In the genomic region with DNA sequence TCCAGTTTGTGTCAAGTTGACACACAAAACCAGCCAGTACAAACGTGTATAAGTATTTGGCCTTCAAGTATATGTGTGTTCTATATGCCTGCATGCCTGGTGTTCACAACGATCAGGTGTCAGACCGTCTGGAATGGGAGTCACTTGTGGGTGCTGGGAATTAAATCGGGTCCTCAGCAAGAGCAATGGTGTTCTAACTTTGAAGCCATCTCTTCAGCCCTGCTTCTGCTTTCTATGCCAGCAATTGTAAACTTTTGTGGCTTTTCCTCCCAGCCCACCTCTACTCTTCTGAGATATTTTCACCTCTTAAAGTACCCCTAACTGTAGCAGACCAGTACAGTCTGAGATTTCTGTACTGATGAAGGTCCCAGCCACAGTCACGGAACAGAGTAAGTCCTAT, we compare ENCODE assay signal across 10 mouse cellular contexts. TPM values are rescaled to one million over a fixed set of nuclear protein-coding genes. Genes with fewer than 3 reads are reported as not detected.
DNase-seq lines count a peak whose midpoint lies in the region; ATAC-seq and TF ChIP-seq lines count a peak whose summit lies in the region.
"Had no signal": no experiment of that assay in that cellular context is flagged by ENCODE, and none has a peak within 500 bp of the region (broad histone marks: within the 10 kb centered on the region; RNA-seq: fewer than 3 reads in every experiment).

No protein-coding gene starts in this region.

- 55% methylated on average over 5 of the region's 5 CpGs for WGBS in lung, postnatal 0 days
- 66% methylated on average over 5 of the region's 5 CpGs for WGBS in midbrain, embryonic 11.5 days
- 64% methylated on average over 5 of the region's 5 CpGs for WGBS in midbrain, embryonic 14.5 days

- no peak overlapping the region for H3K4me3 ChIP-seq in lung, postnatal 0 days (ENCODE audit: low read depth, low read length)
- no peak overlapping the region for H3K4me3 ChIP-seq in midbrain, embryonic 11.5 days (ENCODE audit: low read depth, low read length)
- no peak overlapping the region for H3K4me3 ChIP-seq in midbrain, embryonic 14.5 days (replicated peaks; ENCODE audit: low read depth, low read length)

- no peak overlapping the region for H3K4me2 ChIP-seq in lung, postnatal 0 days (replicated peaks; ENCODE audit: low read depth, low read length)
- H3K4me2 ChIP-seq in midbrain, embryonic 11.5 days: no peak overlapping the region
- no peak overlapping the region for H3K4me2 ChIP-seq in midbrain, embryonic 14.5 days (ENCODE audit: low read length)

- H3K36me3 ChIP-seq in lung, postnatal 0 days (ENCODE audit: insufficient read depth, low read length): no peaks in the 10 kb centered on the region
- H3K36me3 ChIP-seq in midbrain, embryonic 11.5 days (ENCODE audit: control insufficient read depth, insufficient read depth, low read length): no peaks in the 10 kb centered on the region
- H3K36me3 ChIP-seq in midbrain, embryonic 14.5 days (ENCODE audit: control insufficient read depth, insufficient read depth, low read length): no peaks in the 10 kb centered on the region
- H3K36me3 ChIP-seq: G1E had no signal

- peaks cover 8% of the 10 kb centered on the region for H3K27me3 ChIP-seq in lung, postnatal 0 days (replicated peaks; ENCODE audit: insufficient read depth, low read length)
- H3K27me3 ChIP-seq in midbrain, embryonic 11.5 days (ENCODE audit: control insufficient read depth, insufficient read depth, low read length): peaks cover 38% of the 10 kb centered on the region
- peaks cover 53% of the 10 kb centered on the region for H3K27me3 ChIP-seq in midbrain, embryonic 14.5 days (ENCODE audit: control insufficient read depth, insufficient read depth, low read length)
- H3K27me3 ChIP-seq: CH12.LX, Patski had no signal

- no peak for ATAC-seq in lung, postnatal 0 days
- ATAC-seq in midbrain, embryonic 11.5 days (ENCODE audit: low FRiP score): no peak
- no peak for ATAC-seq in midbrain, embryonic 14.5 days (ENCODE audit: low FRiP score, low TSS enrichment)
- ATAC-seq: Patski had no signal

- H3K9me3 ChIP-seq in lung, postnatal 0 days (ENCODE audit: low read length): no peaks in the 10 kb centered on the region
- no peaks in the 10 kb centered on the region for H3K9me3 ChIP-seq in midbrain, embryonic 11.5 days (ENCODE audit: control insufficient read depth, low read length)
- H3K9me3 ChIP-seq in midbrain, embryonic 14.5 days (ENCODE audit: control insufficient read depth, low read length): no peaks in the 10 kb centered on the region
- H3K9me3 ChIP-seq: G1E had no signal

- H3K9ac ChIP-seq in lung, postnatal 0 days (replicated peaks; ENCODE audit: low read depth): no peak overlapping the region
- no peak overlapping the region for H3K9ac ChIP-seq in midbrain, embryonic 11.5 days (ENCODE audit: low read length)
- H3K9ac ChIP-seq in midbrain, embryonic 14.5 days (replicated peaks; ENCODE audit: low read length): no peak overlapping the region

- peak overlapping the region; percentile 16; the same call in 1 of the 2 replicates for H3K27ac ChIP-seq in lung, postnatal 0 days (ENCODE audit: low read length)
- no peak overlapping the region for H3K27ac ChIP-seq in midbrain, embryonic 11.5 days (ENCODE audit: low read depth, low read length)
- H3K27ac ChIP-seq in midbrain, embryonic 14.5 days (replicated peaks; ENCODE audit: low read depth, low read length): no peak overlapping the region

- H3K4me1 ChIP-seq in lung, postnatal 0 days (ENCODE audit: insufficient read depth, low read depth, low read length): peaks cover 3% of the 10 kb centered on the region; the same call in 1 of the 2 replicates
- H3K4me1 ChIP-seq in midbrain, embryonic 11.5 days (ENCODE audit: control insufficient read depth, insufficient read depth, low read length): peaks cover 17% of the 10 kb centered on the region
- H3K4me1 ChIP-seq in midbrain, embryonic 14.5 days (ENCODE audit: control insufficient read depth, insufficient read depth, low read length): peaks cover 22% of the 10 kb centered on the region

- no peak for TF ChIP-seq EP300 in lung, postnatal 0 days (IDR thresholded peaks at IDR 0.05)

- DNase-seq in heart, adult 11 months: peak; percentile 66
- no peak for DNase-seq in heart, adult 9 months (ENCODE audit: low spot score in 2 of 2)
- no peak for DNase-seq in lung, postnatal 0 days (ENCODE audit: low spot score)
- no peak for DNase-seq in lung, adult 18-20 months
- DNase-seq in midbrain, embryonic 11.5 days (ENCODE audit: low spot score, missing footprints): peak; percentile 83
- DNase-seq in midbrain, embryonic 14.5 days: no peak

- no peak for TF ChIP-seq CTCF in lung, postnatal 0 days (IDR thresholded peaks at IDR 0.05)

RNA-seq across cellular contexts. Expression of a gene that starts 3.4 kb away (rescaled TPM):
- polyA plus RNA-seq in lung, postnatal 0 days (2015; fragmentation: Nextera tagmentation; extraction: Ambion mirVana): 38.4 and 38.6 TPM in 2 replicates
- 0.88 and 0.89 TPM in 2 replicates for polyA plus RNA-seq in midbrain, embryonic 11.5 days (2014; fragmentation: Nextera tagmentation; extraction: Ambion mirVana)
- polyA plus RNA-seq in midbrain, embryonic 14.5 days (2014; fragmentation: Nextera tagmentation; extraction: Ambion mirVana): 0.25 TPM in 1 of 2 replicates, not detected in the other
- polyA plus RNA-seq: CD4-positive, CD25-positive, alpha-beta regulatory T cell, adult 4 months; G1E had no signal

RNA-seq across cellular contexts. Expression of a gene that starts 10.0 kb away (rescaled TPM):
- 10.6 and 10.8 TPM in 2 replicates for polyA plus RNA-seq in lung, postnatal 0 days (2015; fragmentation: Nextera tagmentation; extraction: Ambion mirVana)
- polyA plus RNA-seq in midbrain, embryonic 11.5 days (2014; fragmentation: Nextera tagmentation; extraction: Ambion mirVana): 6.4 and 6.9 TPM in 2 replicates
- polyA plus RNA-seq in midbrain, embryonic 14.5 days (2014; fragmentation: Nextera tagmentation; extraction: Ambion mirVana): 6.5 and 16.0 TPM in 2 replicates

RNA-seq across cellular contexts. Expression of a gene that starts 28.5 kb away (rescaled TPM):
- polyA plus RNA-seq in lung, postnatal 0 days (2015; fragmentation: Nextera tagmentation; extraction: Ambion mirVana): 38.9 and 39.7 TPM in 2 replicates
- 88.3 and 89.4 TPM in 2 replicates for polyA plus RNA-seq in midbrain, embryonic 11.5 days (2014; fragmentation: Nextera tagmentation; extraction: Ambion mirVana)
- polyA plus RNA-seq in midbrain, embryonic 14.5 days (2014; fragmentation: Nextera tagmentation; extraction: Ambion mirVana): 76.1 and 77.8 TPM in 2 replicates

Comparison
In these comparisons a context has a peak if more than half of its experiments do, and no peak if none do; other contexts are left out.
1. DNase-seq: peak in heart, adult 11 months (single experiment) and midbrain, embryonic 11.5 days (single experiment); none in heart, adult 9 months (0 of 2), lung, postnatal 0 days (single experiment), lung, adult 18-20 months (0 of 2) and midbrain, embryonic 14.5 days (single experiment).
2. RNA of a gene that starts 3.4 kb away (polyA plus RNA-seq): 38.4 to 38.6 TPM in lung, postnatal 0 days; 0.88 to 0.89 TPM in midbrain, embryonic 11.5 days and 0.25 TPM in midbrain, embryonic 14.5 days; every median in the first group is over 10 times any median in the second.